Mouse (Mus musculus): ENCODE measurements at regions not wholly inside any gene's neighbourhood (a gene's known extent, or its start where the extent isn't known, plus 50 kb on each side); places are given as distances from the start of the nearest gene placed in this dataset.
A peak's percentile ranks its signal among the peaks of the same experiment; 100 is the strongest.
"Not testable (repeated sequence)": the region's sequence is repeated elsewhere in the genome, so short reads cannot be mapped to it uniquely, and the experiment has no call there.

GRCm38 (mm10) chr2:160507371-160507770, 138.3 kb upstream of the Top1 start:
- no peak for DNase-seq (ENCODE audit: low read depth, low spot score)

- no peak for DNase-seq (ENCODE audit: low read depth, low spot score)
These were observed 137.7 kb upstream of the Top1 start for GRCm38 (mm10) chr2:160507816-160508564.

- no peak for DNase-seq (ENCODE audit: low read depth, low spot score)
These were observed 135.5 kb upstream of the Top1 start for GRCm38 (mm10) chr2:160510159-160510558.

- DNase-seq (ENCODE audit: low read depth, low spot score), result peak; percentile 34
These were observed 134.9 kb upstream of the Top1 start for GRCm38 (mm10) chr2:160510635-160511421.

- DNase-seq (ENCODE audit: low read depth, low spot score), result no peak
These were observed 130.1 kb upstream of the Top1 start for GRCm38 (mm10) chr2:160515621-160516020.

GRCm38 (mm10) chr2:160516526-160516925, 129.2 kb upstream of the Top1 start:
- DNase-seq (ENCODE audit: low read depth, low spot score), result no peak

GRCm38 (mm10) chr2:160525301-160526205, 120.1 kb upstream of the Top1 start:
- no peak for DNase-seq (ENCODE audit: low read depth, low spot score)

GRCm38 (mm10) chr2:160526377-160527125, 119.1 kb upstream of the Top1 start:
- DNase-seq (ENCODE audit: low read depth, low spot score), result no peak

GRCm38 (mm10) chr2:160529306-160529705, 116.4 kb upstream of the Top1 start:
- no peak for DNase-seq (ENCODE audit: low read depth, low spot score)

- DNase-seq (ENCODE audit: low read depth, low spot score), result no peak
These were observed 115.3 kb upstream of the Top1 start for GRCm38 (mm10) chr2:160530377-160530776.

- no peak for DNase-seq (ENCODE audit: low read depth, low spot score)
These were observed 108.4 kb upstream of the Top1 start for GRCm38 (mm10) chr2:160537319-160537719.

GRCm38 (mm10) chr2:160545527-160545926, 100.2 kb upstream of the Top1 start:
- no peak for DNase-seq (ENCODE audit: low read depth, low spot score)

- DNase-seq (ENCODE audit: low read depth, low spot score), result no peak
These were observed 93.5 kb upstream of the Top1 start for GRCm38 (mm10) chr2:160552121-160552669.

- DNase-seq (ENCODE audit: low read depth, low spot score), result no peak
These were observed 84.0 kb upstream of the Top1 start for GRCm38 (mm10) chr2:160561711-160562110.

- DNase-seq (ENCODE audit: low read depth, low spot score), result no peak
These were observed 77.9 kb upstream of the Top1 start for GRCm38 (mm10) chr2:160567813-160568212.

GRCm38 (mm10) chr2:160569496-160569895, 76.2 kb upstream of the Top1 start:
- DNase-seq (ENCODE audit: low read depth, low spot score), result no peak

- DNase-seq (ENCODE audit: low read depth, low spot score), result peak; percentile 64
These were observed 67.0 kb upstream of the Top1 start for GRCm38 (mm10) chr2:160578384-160579320.

- DNase-seq (ENCODE audit: low read depth, low spot score), result no peak
These were observed 65.4 kb upstream of the Top1 start for GRCm38 (mm10) chr2:160580250-160580649.

GRCm38 (mm10) chr2:160581029-160581428, 64.7 kb upstream of the Top1 start:
- no peak for DNase-seq (ENCODE audit: low read depth, low spot score)

- not testable (repeated sequence) for DNase-seq (ENCODE audit: low read depth, low spot score)
These were observed 62.7 kb upstream of the Top1 start for GRCm38 (mm10) chr2:160583034-160583433.

Measured in brain, embryonic 18.5 days (tissue).